Mouse (Mus musculus): ENCODE measurements around the gene Cradd.

Cradd gene

GRCm38 (mm10) chr10:95332596-95332995 is 8.7 kb upstream of the Cradd start:
- DNase-seq: no peak

- no peak for DNase-seq
These were observed 6.7 kb upstream of the Cradd start for GRCm38 (mm10) chr10:95330375-95331363.

GRCm38 (mm10) chr10:95329884-95330283 is 6.0 kb upstream of the Cradd start:
- no peak for DNase-seq

- DNase-seq: no peak
These were observed 322 bp upstream of the Cradd start for GRCm38 (mm10) chr10:95324278-95324631.

GRCm38 (mm10) chr10:95322076-95323070 is 1.6 kb downstream of the Cradd start:
- peak; percentile 97 for DNase-seq

GRCm38 (mm10) chr10:95319001-95319400 is 4.9 kb downstream of the Cradd start:
- no peak for DNase-seq

GRCm38 (mm10) chr10:95318392-95318708 is 5.6 kb downstream of the Cradd start:
- no peak for DNase-seq

- DNase-seq: no peak
These were observed 6.1 kb downstream of the Cradd start for GRCm38 (mm10) chr10:95317581-95318391.

- DNase-seq: no peak
These were observed 6.8 kb downstream of the Cradd start for GRCm38 (mm10) chr10:95317091-95317490.

- DNase-seq: no peak
These were observed 7.3 kb downstream of the Cradd start for GRCm38 (mm10) chr10:95316675-95317074.

- DNase-seq: no peak
These were observed 8.0 kb downstream of the Cradd start for GRCm38 (mm10) chr10:95315801-95316474.

- DNase-seq: no peak
These were observed 8.6 kb downstream of the Cradd start for GRCm38 (mm10) chr10:95315321-95315720.

GRCm38 (mm10) chr10:95314019-95314418 is 9.9 kb downstream of the Cradd start:
- no peak for DNase-seq

GRCm38 (mm10) chr10:95313524-95313923 is 10.4 kb downstream of the Cradd start:
- DNase-seq: no peak

- DNase-seq: no peak
These were observed 13.1 kb downstream of the Cradd start for GRCm38 (mm10) chr10:95310688-95311441.

GRCm38 (mm10) chr10:95309412-95310322 is 14.3 kb downstream of the Cradd start:
- DNase-seq: no peak

GRCm38 (mm10) chr10:95308991-95309390 is 14.9 kb downstream of the Cradd start:
- no peak for DNase-seq

GRCm38 (mm10) chr10:95307916-95308315 is 16.0 kb downstream of the Cradd start:
- DNase-seq: no peak

GRCm38 (mm10) chr10:95306824-95307552 is 16.9 kb downstream of the Cradd start:
- DNase-seq: no peak
